Mouse (Mus musculus): Measurements from ENCODE around the gene Rcc1l. TPM values are rescaled to one million over a fixed set of nuclear protein-coding genes. Genes with fewer than 3 reads are reported as not detected.

Rcc1l gene
- total RNA-seq, 2 experiments from 2014 or later: 25.3 to 25.8 TPM

DNA sequence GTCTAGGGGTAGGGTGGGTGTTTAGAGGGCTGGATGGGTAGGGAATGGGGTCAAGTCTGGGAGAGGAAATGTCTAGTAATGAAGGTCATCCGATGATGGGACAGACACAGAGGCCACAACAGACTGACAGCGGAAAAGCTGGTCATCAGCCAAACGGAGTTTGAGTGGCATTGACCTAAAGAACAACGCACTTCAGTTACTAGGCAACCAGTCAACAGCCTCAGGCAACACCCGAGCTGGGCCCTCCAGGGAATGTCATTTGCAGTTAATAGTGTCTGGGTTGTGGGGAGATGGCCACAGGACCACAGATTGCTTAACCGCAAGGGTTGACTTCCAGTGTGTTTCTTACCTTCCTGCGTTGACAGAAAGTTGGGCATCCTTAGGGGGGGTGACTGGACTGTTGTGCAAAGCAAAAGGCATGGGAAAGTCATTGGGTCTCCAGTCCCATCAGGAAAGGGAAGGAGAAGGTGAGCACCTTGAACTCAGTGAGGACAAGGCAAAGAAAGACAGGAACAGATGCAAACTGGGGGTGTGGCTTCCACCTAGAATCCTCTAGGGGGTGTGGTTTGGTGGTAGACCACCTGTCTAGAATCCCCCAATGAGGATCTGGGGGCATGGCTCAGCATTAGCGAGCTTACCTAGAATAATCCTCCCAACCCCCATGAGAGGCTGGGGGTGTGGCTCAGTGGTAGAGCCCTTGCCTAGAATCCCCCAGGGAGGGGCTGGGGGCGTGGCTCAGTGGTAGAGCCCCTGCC lies 55.3 kb downstream of the Rcc1l start:
- intact Hi-C loops (cut with DNase I): no loop called here
- peak; percentile 35 to 45 for DNase-seq

DNA sequence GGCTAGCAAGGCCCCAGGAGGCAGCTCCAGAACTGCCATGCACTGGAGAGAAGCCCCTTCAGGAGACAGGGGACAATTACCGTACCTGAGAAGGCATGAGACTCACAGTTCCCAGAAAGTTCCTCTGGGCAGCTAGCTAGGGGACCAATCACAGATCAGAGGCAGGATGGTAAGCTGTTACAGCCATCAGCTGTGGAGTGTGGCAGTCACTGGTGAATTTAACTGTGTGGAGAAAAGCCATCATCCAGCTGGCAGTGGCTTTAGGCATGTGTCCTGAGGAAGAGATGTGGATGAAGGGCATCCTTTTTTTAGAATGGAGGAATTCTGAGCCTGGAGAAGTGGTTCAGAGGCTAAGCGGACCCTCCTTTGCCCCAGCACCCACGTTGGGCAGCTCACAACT lies 56.4 kb downstream of the Rcc1l start:
- intact Hi-C loops (cut with DNase I): no loop called here
- DNase-seq: no peak

DNA sequence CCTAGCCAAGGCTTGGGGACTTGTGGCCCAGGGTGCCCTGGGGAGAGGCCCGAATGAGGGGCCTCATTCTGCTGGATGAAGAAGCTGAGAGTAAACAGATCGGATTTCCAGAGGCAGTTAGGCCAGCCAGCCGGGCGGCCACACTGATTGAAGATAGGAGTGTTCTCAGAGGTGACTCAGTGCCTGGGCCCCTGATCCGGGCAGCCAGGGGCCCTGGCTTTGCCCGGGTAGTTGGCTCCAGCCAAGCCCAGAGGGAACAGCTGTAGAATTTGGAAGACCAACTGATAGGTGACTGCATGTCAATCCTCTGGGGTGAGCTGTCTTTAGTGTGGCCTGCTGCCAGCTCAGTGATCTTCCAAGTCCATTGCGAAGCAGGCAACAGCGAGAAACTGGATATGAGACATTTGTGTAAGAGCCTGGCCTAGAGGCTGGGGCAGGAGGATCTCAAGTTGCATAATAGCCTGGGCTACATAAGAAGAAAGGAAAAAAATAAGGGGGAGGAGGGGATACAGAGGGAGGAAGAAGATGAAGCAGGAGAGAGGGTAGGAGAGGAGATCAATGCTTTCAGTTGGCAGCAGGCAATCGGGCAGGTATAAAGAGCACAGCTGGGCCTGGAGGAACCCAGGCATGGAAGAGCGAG lies 57.0 kb downstream of the Rcc1l start:
- peak; percentile 23 for DNase-seq
- intact Hi-C loops (cut with DNase I): no loop called here

DNA sequence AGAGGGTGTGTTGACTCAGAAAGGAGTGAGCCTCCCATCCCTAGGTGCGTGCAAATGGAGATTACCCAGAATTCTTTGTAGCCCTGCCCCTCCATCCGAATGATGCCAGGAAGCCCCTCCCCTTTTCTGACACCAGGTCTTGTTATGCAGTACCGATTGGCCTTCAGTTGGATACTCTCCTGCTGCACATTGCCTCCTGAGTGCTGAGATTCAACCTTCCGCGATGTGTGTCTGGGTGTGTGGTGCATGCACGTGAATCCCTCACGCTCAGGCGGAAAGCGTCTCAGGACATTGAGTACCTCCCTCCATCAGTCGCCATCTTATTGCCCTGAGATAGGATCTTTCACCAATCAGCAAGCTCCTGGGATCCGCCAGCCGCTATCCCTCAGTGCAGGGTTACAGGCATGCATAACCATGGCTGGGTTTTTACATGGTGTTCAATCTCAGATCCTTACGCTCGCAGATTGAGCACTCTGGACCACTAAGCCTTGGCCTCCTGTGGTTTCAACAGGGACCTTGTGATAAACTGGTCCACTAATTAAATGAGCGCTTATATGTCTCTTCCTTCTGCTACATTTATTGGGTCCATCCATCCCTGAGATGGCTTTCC lies 57.7 kb downstream of the Rcc1l start:
- intact Hi-C loops (cut with DNase I): no loop called here
- DNase-seq: no peak

DNA sequence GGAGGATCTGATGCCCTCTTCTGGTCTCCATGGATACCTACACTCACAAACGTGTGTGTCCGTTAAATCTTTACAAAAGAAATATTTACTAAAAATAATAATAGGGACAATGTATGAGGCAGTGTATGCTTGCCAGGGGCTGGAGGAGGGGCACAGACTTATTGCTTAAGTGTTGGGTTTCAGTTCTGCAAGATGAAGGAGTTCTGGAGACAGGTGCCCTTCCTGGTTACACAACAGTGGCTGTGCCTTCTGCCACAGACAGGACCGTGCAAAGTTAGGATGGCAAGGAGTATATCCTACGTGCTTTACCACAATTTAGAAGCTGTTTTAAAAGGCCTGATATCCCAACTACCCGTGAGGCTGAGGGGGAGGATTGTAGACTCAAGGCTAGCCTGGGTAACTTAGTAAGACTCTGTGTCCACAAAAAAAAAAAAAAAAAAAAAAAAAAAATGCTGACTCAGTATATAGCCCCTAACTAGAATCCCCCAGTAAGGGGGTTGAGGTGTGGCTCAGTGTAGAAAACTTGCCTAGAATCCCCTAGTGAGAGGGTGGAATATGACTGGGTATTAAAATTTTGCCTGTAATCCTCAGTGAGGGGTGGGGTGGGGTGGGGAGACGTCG lies 60.8 kb downstream of the Rcc1l start:
- intact Hi-C loops (cut with DNase I): no loop called here
- no peak for DNase-seq

DNA sequence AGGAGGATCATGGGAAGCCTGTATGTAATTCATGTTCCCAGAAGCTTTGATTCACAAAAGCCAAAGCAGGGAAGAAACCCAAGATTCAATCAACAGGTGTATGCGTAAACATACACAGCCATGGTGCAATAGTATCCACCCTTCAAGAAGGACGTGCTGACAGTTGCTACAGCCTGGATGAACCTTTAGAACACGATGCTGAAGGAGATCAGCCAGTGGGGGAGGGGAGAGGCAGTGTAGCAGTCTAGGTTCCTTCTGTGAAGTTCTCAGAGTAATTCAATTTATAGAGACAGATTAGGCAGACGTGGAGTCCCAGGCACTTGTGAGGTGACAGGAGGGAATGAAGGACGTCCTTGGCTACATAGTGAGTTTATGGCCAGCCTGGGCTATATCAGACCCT lies 61.6 kb downstream of the Rcc1l start:
- intact Hi-C loops (cut with DNase I): no loop called here
- DNase-seq: no peak

DNA sequence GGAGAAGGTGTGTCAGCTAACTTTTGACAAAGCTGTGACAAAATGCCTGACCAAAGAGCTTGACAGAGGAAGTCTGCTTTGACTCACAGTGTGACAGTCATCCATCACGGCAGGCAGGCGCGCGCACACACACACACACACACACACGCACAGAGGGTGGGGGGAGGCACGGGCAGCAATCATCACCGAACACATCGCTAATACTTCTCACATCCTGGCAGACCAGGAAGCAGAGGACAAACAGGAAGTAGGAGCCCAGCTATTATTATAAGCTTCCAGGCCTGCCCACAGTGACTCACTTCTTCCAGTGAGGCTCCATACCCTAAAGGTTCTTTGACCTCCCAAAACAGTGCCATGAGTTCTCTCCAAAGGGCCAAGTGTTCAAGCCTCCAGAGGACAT lies 70.7 kb downstream of the Rcc1l start:
- DNase-seq: no peak
- intact Hi-C loops (cut with DNase I): no loop called here

DNA sequence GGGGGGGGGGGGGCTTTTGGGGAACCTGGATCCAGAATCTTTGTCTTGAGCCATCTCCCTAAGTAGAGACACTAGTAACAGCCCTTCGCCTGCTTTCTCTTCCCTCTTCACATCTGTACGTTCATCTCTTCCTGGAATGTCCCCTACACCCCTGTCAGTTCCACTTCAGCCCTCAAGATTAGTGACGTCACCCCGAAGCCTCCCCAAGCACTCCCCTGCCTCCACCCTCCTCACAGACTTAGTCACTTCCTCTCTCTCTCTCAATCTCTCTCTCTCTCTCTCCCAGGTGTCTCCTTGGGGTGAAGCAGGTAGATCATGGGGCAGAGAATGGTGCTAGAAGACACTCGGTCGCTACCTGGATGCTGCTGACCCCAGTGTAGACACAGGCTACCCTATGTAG lies 73.9 kb downstream of the Rcc1l start:
- intact Hi-C loops (cut with DNase I): no loop called here

DNA sequence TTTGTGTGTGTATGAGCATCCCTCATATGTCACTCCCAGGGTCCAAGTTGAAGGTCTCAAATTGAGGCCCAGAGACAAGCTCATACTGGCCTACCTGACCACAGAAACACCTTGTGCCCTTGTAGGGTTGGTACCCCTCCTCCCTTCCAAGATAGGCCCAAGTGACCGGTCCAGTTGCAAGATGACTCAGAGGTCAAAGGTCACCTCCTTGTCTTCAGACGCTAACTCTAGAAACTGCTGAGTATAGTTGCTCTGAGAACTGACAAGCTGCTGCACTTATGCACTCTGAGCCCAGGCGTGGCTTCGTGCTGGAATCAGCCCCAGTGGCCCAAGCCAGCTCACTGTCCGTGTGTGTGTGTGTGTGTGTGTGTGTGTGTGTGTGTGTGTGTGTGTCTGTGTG lies 74.7 kb downstream of the Rcc1l start:
- peak in 1 of 2 experiments; percentile 26 for DNase-seq
- intact Hi-C loops (cut with DNase I): no loop called here

More for the DNA sequence above, 73.9 kb downstream of the Rcc1l start:
- DNase-seq: no peak

DNA sequence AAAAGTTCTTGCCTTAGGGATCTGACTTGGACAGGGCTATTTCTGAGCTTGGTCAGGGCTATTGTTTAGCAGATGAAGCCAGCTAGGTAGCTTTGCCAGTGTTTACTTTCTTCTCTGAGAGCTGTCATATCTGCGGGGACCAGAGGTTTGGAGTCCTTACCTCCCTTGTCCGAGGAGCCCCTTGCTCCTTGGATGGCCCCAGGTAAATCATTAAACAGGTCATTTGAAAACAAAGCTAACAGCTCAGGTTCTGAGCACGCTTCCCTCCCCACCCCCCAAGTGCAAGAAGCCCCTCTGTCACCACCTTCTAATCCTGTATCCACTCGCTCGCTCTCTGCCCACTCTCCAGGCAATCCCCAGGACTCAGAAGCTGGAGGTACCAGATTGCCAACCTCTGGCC lies 75.3 kb downstream of the Rcc1l start:
- intact Hi-C loops (cut with DNase I): no loop called here
- DNase-seq: no peak

DNA sequence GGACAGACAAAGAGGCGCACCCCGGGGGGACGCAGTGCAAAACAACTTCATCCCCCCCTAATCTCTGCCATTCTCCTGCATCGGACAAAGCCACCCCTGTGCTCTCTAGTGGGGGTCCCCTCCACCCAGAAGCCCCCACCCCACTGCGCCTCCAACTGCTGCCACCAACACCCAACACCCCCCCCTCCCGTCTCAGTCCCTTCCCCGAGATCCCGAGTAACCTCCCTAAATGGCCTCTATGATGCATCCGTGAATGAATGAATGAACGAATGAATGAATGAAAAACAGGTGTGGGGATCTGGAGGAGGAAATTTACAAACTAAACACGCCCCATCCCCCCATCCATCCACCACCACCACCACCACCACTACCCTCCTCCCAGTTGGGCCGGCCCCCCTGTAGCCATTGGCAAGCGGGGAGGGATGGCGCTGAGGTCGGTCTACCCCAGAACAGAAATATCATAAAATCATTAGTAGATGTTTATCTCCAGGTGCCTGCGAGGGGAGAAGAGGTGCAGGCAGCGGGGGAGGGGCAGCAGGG lies 76.3 kb downstream of the Rcc1l start:
- intact Hi-C loops (cut with DNase I): no loop called here
- DNase-seq: no peak

DNA sequence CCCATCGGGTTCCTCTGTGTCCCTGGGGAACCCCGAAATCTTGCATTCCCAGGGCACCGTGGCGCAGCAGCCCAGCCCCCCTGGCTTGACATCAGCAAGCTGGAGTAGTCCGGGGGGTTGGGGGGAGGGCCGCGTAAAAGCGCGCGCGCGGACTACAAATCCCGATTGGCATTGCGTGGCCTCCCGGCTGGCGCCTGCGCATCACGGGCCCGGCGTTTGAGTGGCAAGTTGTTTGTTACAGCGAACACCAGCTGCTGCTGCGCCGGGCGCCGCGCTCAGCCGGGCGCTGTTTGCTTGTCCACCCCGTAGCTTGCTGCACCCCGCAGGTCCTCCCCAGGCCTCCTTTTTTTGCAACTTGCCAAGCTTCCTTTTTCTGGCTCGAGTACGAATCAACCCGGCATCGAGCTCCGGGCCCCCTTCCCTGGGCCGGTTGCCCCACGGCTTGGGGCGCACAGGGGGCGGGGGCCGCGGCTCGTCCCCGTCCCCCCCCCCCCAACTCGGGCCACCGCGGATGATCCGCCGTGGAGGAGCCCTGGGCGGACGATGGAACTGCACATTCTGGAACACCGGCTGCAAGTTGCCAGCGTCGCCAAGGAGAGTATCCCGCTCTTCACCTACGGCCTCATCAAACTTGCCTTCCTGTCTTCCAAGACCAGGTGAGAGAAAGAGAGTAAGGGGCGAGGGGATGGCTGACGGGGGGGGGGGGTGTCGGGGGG lies 76.9 kb downstream of the Rcc1l start, which contains the start of gene Castor2:
Castor2 (plus strand) TSS at position 216 of the 716 bp plus-strand sequence.
- DNase-seq: peak; percentile 94
- intact Hi-C loops (cut with DNase I): no loop called here

DNA sequence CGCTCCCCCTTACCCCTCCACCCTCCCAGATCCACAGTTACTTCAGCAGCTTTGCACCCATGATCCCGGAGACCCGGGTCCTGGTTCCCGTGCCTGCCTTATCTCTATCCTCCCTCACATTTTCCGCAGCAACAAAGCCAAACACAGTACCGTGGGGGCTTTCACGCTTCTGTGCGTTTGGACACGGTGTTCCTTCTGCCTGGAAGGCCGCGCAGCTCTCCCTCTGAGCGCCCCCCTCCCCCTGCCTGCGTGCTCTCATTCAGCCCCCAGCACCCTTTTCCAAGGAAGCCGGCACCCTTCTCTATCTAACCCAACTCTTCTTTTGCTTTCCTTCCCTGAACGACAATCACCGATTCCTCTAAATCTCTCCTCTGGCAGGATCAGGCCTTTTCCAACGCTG lies 77.6 kb downstream of the Rcc1l start:
- intact Hi-C loops (cut with DNase I): no loop called here
- DNase-seq: peak; percentile 47 to 48

DNA sequence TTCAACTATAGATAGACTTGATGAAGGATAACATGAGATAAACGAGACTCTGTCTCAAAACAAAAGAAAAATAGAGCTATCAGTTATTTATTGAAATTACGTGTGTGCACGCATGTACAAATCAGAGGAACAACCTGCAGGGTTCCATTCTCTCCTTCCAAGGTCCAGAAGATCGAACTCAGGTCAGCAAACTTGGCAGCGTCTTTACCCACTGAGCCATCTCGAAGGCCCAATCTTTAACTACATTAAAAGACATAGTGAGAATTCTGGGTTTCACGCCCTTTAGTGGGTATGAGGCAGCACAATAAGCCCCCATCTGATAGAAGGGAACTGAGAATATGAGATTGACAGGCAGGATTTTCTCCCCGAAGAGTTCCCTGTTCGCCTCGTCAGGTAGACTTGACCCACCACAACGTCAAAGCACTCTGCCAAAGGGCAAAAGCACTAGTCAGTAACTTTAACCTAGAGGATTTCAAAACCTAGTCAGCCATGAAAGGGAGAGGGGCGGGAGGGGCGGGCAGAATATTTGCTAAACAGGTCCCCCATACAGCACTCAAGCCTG lies 78.2 kb downstream of the Rcc1l start:
- intact Hi-C loops (cut with DNase I): no loop called here
- DNase-seq: no peak

Other genes with a start within 250 kb of the Rcc1l start
- gene Castor2, start 77.1 kb downstream of the Rcc1l start, total RNA-seq (2021): 10 to 100 TPM; 21.8 to 22.3 TPM
- 1 to 10 TPM; 6.6 to 8.6 TPM for gene Gtf2ird2, start 7.2 kb upstream of the Rcc1l start, total RNA-seq (2021)
- 1 to 10 TPM; 6.0 to 7.1 TPM for gene Ncf1, start 52.9 kb upstream of the Rcc1l start, total RNA-seq (2021)
- gene Gtf2i, start 138.0 kb upstream of the Rcc1l start, total RNA-seq (2021): 100 to 1,000 TPM; 188 to 204 TPM

Data from heart, postnatal 14 days (tissue).